In genomic region chr7:19509786-19510185, GRCm38 (mm10) we compare ENCODE assay signal across 10 mouse cellular contexts. TPM values are rescaled to one million over a fixed set of nuclear protein-coding genes. Genes with fewer than 3 reads are reported as not detected.
DNase-seq lines count a peak whose midpoint lies in the region; ATAC-seq and TF ChIP-seq lines count a peak whose summit lies in the region.
"Had no signal": no experiment of that assay in that cellular context is flagged by ENCODE, and none has a peak within 500 bp of the region (broad histone marks: within the 10 kb centered on the region; RNA-seq: fewer than 3 reads in every experiment).

No protein-coding gene starts in this region.

- WGBS in kidney, postnatal 0 days, result 91% methylated on average over 7 of the region's 7 CpGs
- WGBS in kidney, adult 2 months, result 89% methylated on average over 7 of the region's 7 CpGs
- WGBS in embryonic facial prominence, embryonic 12.5 days, result 91% methylated on average over 7 of the region's 7 CpGs
- WGBS in intestine, embryonic 15.5 days, result 93% methylated on average over 7 of the region's 7 CpGs
- 97% methylated on average over 7 of the region's 7 CpGs for WGBS in midbrain, postnatal 0 days

- no peak overlapping the region for H3K27ac ChIP-seq in kidney, postnatal 0 days
- H3K27ac ChIP-seq in kidney, adult 2 months (ENCODE audit: insufficient read depth, low read depth, low read length), result no peak overlapping the region
- no peak overlapping the region for H3K27ac ChIP-seq in embryonic facial prominence, embryonic 12.5 days
- H3K27ac ChIP-seq in intestine, embryonic 15.5 days, result no peak overlapping the region
- H3K27ac ChIP-seq in midbrain, postnatal 0 days (ENCODE audit: low read depth, low read length), result no peak overlapping the region

- no peak for TF ChIP-seq POLR2A in kidney, adult 2 months (IDR thresholded peaks at IDR 0.05; ENCODE audit: low read depth, low read length)

- TF ChIP-seq CTCF in kidney, postnatal 0 days (IDR thresholded peaks at IDR 0.05; ENCODE audit: low read depth), result no peak
- no peak for TF ChIP-seq CTCF in kidney, adult 2 months (conservative IDR thresholded peaks at IDR 0.05; ENCODE audit: insufficient read depth, insufficient read length, low read depth, low read length)
- TF ChIP-seq CTCF in midbrain, postnatal 0 days (IDR thresholded peaks at IDR 0.05), result no peak

- no peaks in the 10 kb centered on the region for H3K27me3 ChIP-seq in kidney, postnatal 0 days (ENCODE audit: insufficient read depth, low read length)
- no peaks in the 10 kb centered on the region for H3K27me3 ChIP-seq in kidney, adult 2 months (replicated peaks; ENCODE audit: control insufficient read depth, insufficient read depth, low read length)
- H3K27me3 ChIP-seq in embryonic facial prominence, embryonic 12.5 days, result no peaks in the 10 kb centered on the region
- no peaks in the 10 kb centered on the region for H3K27me3 ChIP-seq in intestine, embryonic 15.5 days (replicated peaks)
- H3K27me3 ChIP-seq in midbrain, postnatal 0 days (ENCODE audit: insufficient read depth, low read length), result no peaks in the 10 kb centered on the region

- ATAC-seq in kidney, postnatal 0 days (replicated peaks; ENCODE audit: low FRiP score, low read depth), result no peak
- ATAC-seq in embryonic facial prominence, embryonic 12.5 days (ENCODE audit: insufficient number of reproducible peaks, insufficient read depth, low FRiP score, low TSS enrichment), result no peak
- no peak for ATAC-seq in intestine, embryonic 15.5 days
- ATAC-seq in midbrain, postnatal 0 days (ENCODE audit: low FRiP score), result no peak

- H3K36me3 ChIP-seq in kidney, postnatal 0 days (ENCODE audit: insufficient read depth, low read length), result no peaks in the 10 kb centered on the region
- H3K36me3 ChIP-seq in kidney, adult 2 months (ENCODE audit: control insufficient read depth, insufficient read depth, low read length), result no peaks in the 10 kb centered on the region
- H3K36me3 ChIP-seq in embryonic facial prominence, embryonic 12.5 days, result no peaks in the 10 kb centered on the region
- no peaks in the 10 kb centered on the region for H3K36me3 ChIP-seq in intestine, embryonic 15.5 days
- no peaks in the 10 kb centered on the region for H3K36me3 ChIP-seq in midbrain, postnatal 0 days (ENCODE audit: insufficient read depth, low read length)

- peaks cover 15% of the 10 kb centered on the region; the same call in 1 of the 2 replicates for H3K4me1 ChIP-seq in kidney, postnatal 0 days (replicated peaks; ENCODE audit: insufficient read depth, low read length)
- H3K4me1 ChIP-seq in kidney, adult 2 months (ENCODE audit: control insufficient read depth, insufficient read depth, low read length), result 0 out of 2 replicates have a peak, but pooled peaks cover 3% of the 10 kb centered on the region
- H3K4me1 ChIP-seq in embryonic facial prominence, embryonic 12.5 days, result peaks cover 14% of the 10 kb centered on the region
- H3K4me1 ChIP-seq in intestine, embryonic 15.5 days (replicated peaks), result peaks cover 17% of the 10 kb centered on the region
- H3K4me1 ChIP-seq in midbrain, postnatal 0 days (ENCODE audit: insufficient read depth, low read length), result peaks cover 3% of the 10 kb centered on the region; the same call in 1 of the 2 replicates

- no peak overlapping the region for H3K9ac ChIP-seq in kidney, postnatal 0 days (ENCODE audit: low read depth, low read length)
- H3K9ac ChIP-seq in embryonic facial prominence, embryonic 12.5 days, result no peak overlapping the region
- no peak overlapping the region for H3K9ac ChIP-seq in intestine, embryonic 15.5 days
- no peak overlapping the region for H3K9ac ChIP-seq in midbrain, postnatal 0 days (replicated peaks; ENCODE audit: low read length, poor library complexity, severe bottlenecking)

- H3K9me3 ChIP-seq in kidney, postnatal 0 days (replicated peaks; ENCODE audit: low read length), result no peaks in the 10 kb centered on the region
- H3K9me3 ChIP-seq in embryonic facial prominence, embryonic 12.5 days, result no peaks in the 10 kb centered on the region
- no peaks in the 10 kb centered on the region for H3K9me3 ChIP-seq in intestine, embryonic 15.5 days
- no peaks in the 10 kb centered on the region for H3K9me3 ChIP-seq in midbrain, postnatal 0 days (ENCODE audit: low read length)

- peak overlapping the region; percentile 94; the same call in 1 of the 2 replicates for H3K4me2 ChIP-seq in kidney, postnatal 0 days (ENCODE audit: low read length)
- peak overlapping the region; percentile 79 for H3K4me2 ChIP-seq in embryonic facial prominence, embryonic 12.5 days (replicated peaks)
- H3K4me2 ChIP-seq in intestine, embryonic 15.5 days (replicated peaks), result peak overlapping the region; percentile 97
- H3K4me2 ChIP-seq in midbrain, postnatal 0 days (ENCODE audit: low read depth, low read length, poor library complexity, severe bottlenecking), result no peak overlapping the region; the same call in 1 of the 2 replicates

- DNase-seq in kidney, postnatal 0 days (ENCODE audit: low spot score), result no peak
- no peak for DNase-seq in kidney, adult 2 months
- no peak for DNase-seq in midbrain, postnatal 0 days (ENCODE audit: low spot score)
- DNase-seq in right cerebral cortex, adult 2 months (ENCODE audit: low spot score in 2 of 2), result no peak
- no peak for DNase-seq in urinary bladder, postnatal 25 days (ENCODE audit: low spot score)
- no peak for DNase-seq in yolk sac, embryonic 10.5 days (ENCODE audit: low spot score)
- DNase-seq: cerebellum, postnatal 25 days; kidney, postnatal 10 days had no signal

- no peak overlapping the region for H3K4me3 ChIP-seq in kidney, postnatal 0 days (replicated peaks; ENCODE audit: low read depth, low read length)
- H3K4me3 ChIP-seq in kidney, adult 2 months (ENCODE audit: insufficient read depth, low read depth, low read length), result no peak overlapping the region
- peak overlapping the region; percentile 82; the same call in 1 of the 2 replicates for H3K4me3 ChIP-seq in embryonic facial prominence, embryonic 12.5 days
- peak overlapping the region; percentile 89 for H3K4me3 ChIP-seq in intestine, embryonic 15.5 days (replicated peaks)
- H3K4me3 ChIP-seq in midbrain, postnatal 0 days (ENCODE audit: low read depth, low read length), result 0 out of 2 replicates have a peak overlapping the region, but pooled peaks have one; percentile 53

RNA-seq across cellular contexts. Expression of gene Trappc6a, which starts 1.6 kb away (rescaled TPM):
- polyA plus RNA-seq in kidney, postnatal 0 days (2015; fragmentation: Nextera tagmentation; extraction: Ambion mirVana), result 88.5 and 91.7 TPM in 2 replicates
- polyA plus RNA-seq in kidney, adult 2 months (2012; rRNA removed), result 62.3 and 74.6 TPM in 2 replicates
- polyA plus RNA-seq in embryonic facial prominence, embryonic 12.5 days (2016; fragmentation: Nextera tagmentation; extraction: Ambion mirVana), result 61.7 and 63.5 TPM in 2 replicates
- polyA plus RNA-seq in intestine, embryonic 15.5 days (2015; fragmentation: Nextera tagmentation; extraction: Ambion mirVana), result 124 and 137 TPM in 2 replicates
- 14.9 and 23.9 TPM in 2 replicates for total RNA-seq in midbrain, postnatal 0 days (2014; rRNA removed)
- 32.2 and 32.6 TPM in 2 replicates for polyA plus RNA-seq in midbrain, postnatal 0 days (2015; fragmentation: Nextera tagmentation; extraction: Ambion mirVana)

RNA-seq across cellular contexts. Expression of gene Bloc1s3, which starts 1.6 kb away (rescaled TPM):
- 2.7 and 3.0 TPM in 2 replicates for polyA plus RNA-seq in kidney, postnatal 0 days (2015; fragmentation: Nextera tagmentation; extraction: Ambion mirVana)
- 8.6 and 10.3 TPM in 2 replicates for polyA plus RNA-seq in kidney, adult 2 months (2012; rRNA removed)
- 4.1 and 4.6 TPM in 2 replicates for polyA plus RNA-seq in embryonic facial prominence, embryonic 12.5 days (2016; fragmentation: Nextera tagmentation; extraction: Ambion mirVana)
- 1.9 and 2.2 TPM in 2 replicates for polyA plus RNA-seq in intestine, embryonic 15.5 days (2015; fragmentation: Nextera tagmentation; extraction: Ambion mirVana)
- total RNA-seq in midbrain, postnatal 0 days (2014; rRNA removed), result 17.8 and 21.4 TPM in 2 replicates
- polyA plus RNA-seq in midbrain, postnatal 0 days (2015; fragmentation: Nextera tagmentation; extraction: Ambion mirVana), result 3.9 and 4.2 TPM in 2 replicates

RNA-seq across cellular contexts. Expression of gene Nkpd1, which starts 7.9 kb away (rescaled TPM):
- not detected in 2 replicates for polyA plus RNA-seq in kidney, postnatal 0 days (2015; fragmentation: Nextera tagmentation; extraction: Ambion mirVana)
- polyA plus RNA-seq in kidney, adult 2 months (2012; rRNA removed), result 0.11 and 0.16 TPM in 2 replicates
- polyA plus RNA-seq in embryonic facial prominence, embryonic 12.5 days (2016; fragmentation: Nextera tagmentation; extraction: Ambion mirVana), result 0.06 TPM in 1 of 2 replicates, not detected in the other
- 0.10 and 0.11 TPM in 2 replicates for polyA plus RNA-seq in intestine, embryonic 15.5 days (2015; fragmentation: Nextera tagmentation; extraction: Ambion mirVana)
- total RNA-seq in midbrain, postnatal 0 days (2014; rRNA removed), result 2.3 TPM in 2 replicates
- 1.6 and 1.8 TPM in 2 replicates for polyA plus RNA-seq in midbrain, postnatal 0 days (2015; fragmentation: Nextera tagmentation; extraction: Ambion mirVana)

RNA-seq across cellular contexts. Expression of gene Exoc3l2, which starts 46.7 kb away (rescaled TPM):
- 6.7 and 8.0 TPM in 2 replicates for polyA plus RNA-seq in kidney, postnatal 0 days (2015; fragmentation: Nextera tagmentation; extraction: Ambion mirVana)
- polyA plus RNA-seq in kidney, adult 2 months (2012; rRNA removed), result 41.6 and 46.6 TPM in 2 replicates
- polyA plus RNA-seq in embryonic facial prominence, embryonic 12.5 days (2016; fragmentation: Nextera tagmentation; extraction: Ambion mirVana), result 1.0 and 1.8 TPM in 2 replicates
- polyA plus RNA-seq in intestine, embryonic 15.5 days (2015; fragmentation: Nextera tagmentation; extraction: Ambion mirVana), result 0.50 and 0.53 TPM in 2 replicates
- 0.28 and 0.49 TPM in 2 replicates for total RNA-seq in midbrain, postnatal 0 days (2014; rRNA removed)
- polyA plus RNA-seq in midbrain, postnatal 0 days (2015; fragmentation: Nextera tagmentation; extraction: Ambion mirVana), result 1.5 and 1.6 TPM in 2 replicates

RNA-seq across cellular contexts. Expression of gene Mark4, which starts 51.2 kb away (rescaled TPM):
- 6.6 and 7.9 TPM in 2 replicates for polyA plus RNA-seq in kidney, postnatal 0 days (2015; fragmentation: Nextera tagmentation; extraction: Ambion mirVana)
- 16.1 and 18.2 TPM in 2 replicates for polyA plus RNA-seq in kidney, adult 2 months (2012; rRNA removed)
- 16.3 and 17.9 TPM in 2 replicates for polyA plus RNA-seq in embryonic facial prominence, embryonic 12.5 days (2016; fragmentation: Nextera tagmentation; extraction: Ambion mirVana)
- 5.8 and 6.1 TPM in 2 replicates for polyA plus RNA-seq in intestine, embryonic 15.5 days (2015; fragmentation: Nextera tagmentation; extraction: Ambion mirVana)
- 58.1 and 68.9 TPM in 2 replicates for total RNA-seq in midbrain, postnatal 0 days (2014; rRNA removed)
- 16.2 and 17.0 TPM in 2 replicates for polyA plus RNA-seq in midbrain, postnatal 0 days (2015; fragmentation: Nextera tagmentation; extraction: Ambion mirVana)

Comparison
In these comparisons a context has a peak if more than half of its experiments do, and no peak if none do; other contexts are left out.
1. H3K4me3 ChIP-seq: peak in embryonic facial prominence, embryonic 12.5 days (single experiment), intestine, embryonic 15.5 days (single experiment) and midbrain, postnatal 0 days (single experiment); none in kidney, postnatal 0 days (single experiment) and kidney, adult 2 months (single experiment).